Mouse (Mus musculus) megakaryocyte progenitor cell, adult 5-6 weeks (primary cell): ENCODE results near the gene Oxct1. TPM values are rescaled to one million over a fixed set of nuclear protein-coding genes. Genes with fewer than 3 reads are reported as not detected.

Source experiments
- ATAC-seq: replicated peaks from 2 replicates; pipeline ENCODE4 v1.8.0; 2016; ENCODE audit warnings: mild to moderate bottlenecking, moderate TSS enrichment, inconsistent platforms; ENCODE audit not compliant: poor library complexity
- total RNA-seq, 2 experiments: library from RNA; stranded (forward) in 1 of 2; stranded (reverse) in 1 of 2; fragments of 157-497, 149-512 nt in 1 of 2; fragments of 200-1000 nt in 1 of 2; gene quantifications; 2 replicates each; pipeline versions ENCODE4 v1.2.3 to v1.2.4; 2015 to 2017

Oxct1 gene
- total RNA-seq, 2 experiments from 2014 or later, result 83.8 to 257 TPM

DNA sequence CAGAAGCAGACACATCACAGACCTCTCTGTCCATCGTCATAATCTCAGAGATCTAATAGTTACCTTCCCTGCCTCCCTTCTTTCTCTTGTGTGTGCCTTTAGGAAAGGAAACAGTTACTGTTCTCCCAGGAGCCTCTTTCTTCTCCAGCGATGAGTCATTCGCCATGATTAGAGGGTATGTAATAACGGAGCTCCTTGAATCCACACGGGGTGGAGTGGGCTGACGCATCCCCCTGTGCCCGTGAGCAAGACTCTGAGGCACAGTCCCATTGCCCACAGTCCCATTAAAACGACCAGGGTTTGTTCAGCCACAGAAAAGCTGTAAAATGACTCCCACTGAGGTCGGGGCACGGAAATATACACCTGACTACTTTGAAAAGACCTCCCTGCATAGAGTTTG is 74.8 kb downstream of the Oxct1 start:
- ATAC-seq, result no peak

GRCm38 (mm10) chr15:4104319-4104718 is 78.1 kb downstream of the Oxct1 start:
- no peak for ATAC-seq

- ATAC-seq, result no peak
These were observed 79.3 kb downstream of the Oxct1 start for GRCm38 (mm10) chr15:4105498-4105897.

DNA sequence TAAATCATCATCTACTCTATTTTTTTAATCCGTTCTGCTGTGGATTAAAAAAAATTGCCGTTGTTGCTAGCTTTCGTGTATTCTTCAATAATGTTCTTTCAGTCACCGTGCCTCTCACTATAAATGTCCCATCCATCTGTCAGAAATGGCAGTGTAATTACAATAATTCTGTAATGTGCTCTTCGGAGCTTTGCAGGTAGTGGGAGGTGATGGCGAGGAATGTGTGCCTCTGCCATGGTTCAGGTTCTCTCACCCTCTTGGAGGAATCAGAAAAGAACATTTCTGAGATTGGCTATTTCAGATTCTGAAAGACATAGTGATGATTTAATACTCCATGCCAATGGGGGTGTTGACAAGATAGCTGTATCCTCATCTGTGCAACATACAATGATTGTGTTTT is 93.8 kb downstream of the Oxct1 start:
- no peak for ATAC-seq

GRCm38 (mm10) chr15:4124648-4125047 is 98.5 kb downstream of the Oxct1 start:
- ATAC-seq, result no peak

DNA sequence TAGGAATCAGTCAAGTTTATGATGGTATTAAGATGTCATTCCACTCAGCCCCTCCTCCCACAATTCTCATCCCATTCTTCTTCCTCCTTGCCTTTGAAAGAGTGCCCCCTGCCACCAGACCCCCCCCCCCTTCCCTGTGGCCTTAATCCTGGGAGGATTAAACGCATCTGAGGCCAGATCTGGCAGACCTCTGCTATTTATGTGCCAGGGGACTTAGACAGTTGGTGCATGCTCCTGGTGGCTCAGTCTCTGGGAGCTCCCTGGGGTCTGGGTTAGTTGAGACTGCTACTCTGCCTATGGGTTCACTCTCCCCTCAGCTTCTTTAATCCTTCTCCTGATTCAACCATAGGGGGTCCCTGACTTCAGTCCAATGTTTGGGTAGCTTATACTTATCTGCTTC is 112.3 kb downstream of the Oxct1 start:
- no peak for ATAC-seq

DNA sequence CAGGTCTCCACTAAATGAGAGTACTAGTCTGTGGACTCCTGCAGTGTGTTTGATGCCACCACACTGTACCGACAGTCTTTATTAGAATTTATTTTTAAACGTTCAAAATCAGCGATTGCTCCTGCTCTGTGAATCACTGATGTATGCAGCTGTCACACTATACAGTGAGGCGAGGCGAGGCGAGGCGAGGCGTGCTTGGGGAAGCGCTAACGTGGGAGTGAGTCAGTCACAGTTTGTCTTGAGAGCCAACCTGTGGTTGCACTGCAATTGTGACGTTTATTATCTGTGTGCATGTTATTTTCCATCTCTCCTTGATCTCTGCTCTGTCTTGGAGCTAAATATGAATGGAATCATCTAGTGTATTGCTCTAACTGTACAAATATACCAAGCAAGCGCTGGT is 113.3 kb downstream of the Oxct1 start:
- no peak for ATAC-seq

GRCm38 (mm10) chr15:4145352-4145751 is 119.2 kb downstream of the Oxct1 start:
- no peak for ATAC-seq

- ATAC-seq, result no peak
These were observed 121.5 kb downstream of the Oxct1 start for GRCm38 (mm10) chr15:4147700-4148099.

DNA sequence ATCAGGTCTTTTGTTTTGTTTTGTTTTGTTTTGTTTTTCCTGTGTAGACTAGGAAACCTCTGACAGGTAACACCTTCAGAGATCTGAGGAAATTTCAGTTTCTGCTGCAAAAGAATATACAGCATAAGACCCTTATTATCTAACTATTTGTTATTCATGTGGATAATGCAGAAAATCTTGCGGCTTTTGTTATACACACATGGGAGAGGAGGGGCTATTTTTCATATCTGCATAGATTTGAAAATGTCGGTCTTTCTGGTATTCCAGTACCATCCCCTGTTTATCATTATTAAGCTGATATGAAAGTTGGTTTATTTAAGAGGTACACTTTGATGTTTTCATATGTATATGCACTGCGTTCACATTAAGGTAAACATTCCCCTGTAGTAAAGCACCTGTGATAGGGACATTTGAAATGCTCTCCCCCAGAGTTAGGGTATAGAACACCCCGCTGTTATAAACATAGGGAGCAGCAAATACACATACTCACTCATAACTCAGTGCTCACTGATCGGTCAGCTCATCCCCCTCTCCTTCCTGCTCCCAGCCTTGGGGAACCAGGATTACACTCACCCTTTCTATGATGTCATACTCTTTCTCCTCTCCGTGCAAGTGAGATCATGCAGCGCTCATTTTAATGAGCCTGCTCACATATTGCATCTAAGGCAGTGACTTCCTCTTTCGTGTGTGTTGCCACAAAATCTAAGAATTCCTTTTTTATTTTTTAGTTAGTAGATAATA is 122.6 kb downstream of the Oxct1 start:
- no peak for ATAC-seq

- no peak for ATAC-seq
These were observed 128.5 kb downstream of the Oxct1 start for GRCm38 (mm10) chr15:4154646-4155045.

- ATAC-seq, result no peak
These were observed 141.8 kb downstream of the Oxct1 start for GRCm38 (mm10) chr15:4167946-4168345.

DNA sequence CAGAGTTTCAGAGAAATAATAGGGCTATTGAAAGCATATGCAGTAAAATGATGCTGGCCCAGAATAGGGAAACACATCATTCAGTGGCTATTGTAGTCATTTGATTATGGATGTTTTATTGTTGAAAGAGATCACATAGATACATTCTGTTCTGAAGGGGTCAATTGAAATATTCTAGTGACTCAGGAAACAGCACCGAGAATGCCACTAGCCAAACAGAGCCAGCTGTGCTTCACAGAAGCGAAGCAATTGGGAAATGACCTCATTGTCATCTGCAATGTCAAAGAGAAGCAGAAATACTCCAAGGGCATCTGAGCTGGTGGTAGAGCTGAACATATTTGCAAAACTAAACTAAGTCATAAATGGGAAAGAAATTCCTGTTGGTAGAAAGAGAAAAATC is 145.4 kb downstream of the Oxct1 start:
- ATAC-seq, result no peak

- no peak for ATAC-seq
These were observed 171.7 kb downstream of the Oxct1 start for GRCm38 (mm10) chr15:4197913-4198312.

Other genes with a start within 250 kb of the Oxct1 start
- gene Fbxo4, start 46.8 kb upstream of the Oxct1 start, total RNA-seq (2015), result 8.8 and 10.7 TPM in 2 replicates
- gene Fbxo4, start 46.8 kb upstream of the Oxct1 start, total RNA-seq (2017), result 7.8 and 9.2 TPM in 2 replicates
- gene AW549877, start 30.6 kb upstream of the Oxct1 start, total RNA-seq (2015), result 32.1 and 35.4 TPM in 2 replicates
- 6.7 and 9.9 TPM in 2 replicates for gene AW549877, start 30.6 kb upstream of the Oxct1 start, total RNA-seq (2017)